Mouse (Mus musculus) adrenal gland, postnatal 4 days (tissue): ENCODE data around the gene Arid2. TPM values are rescaled to one million over a fixed set of nuclear protein-coding genes. Genes with fewer than 3 reads are reported as not detected.
"Not testable (repeated sequence)": the region's sequence is repeated elsewhere in the genome, so short reads cannot be mapped to it uniquely, and the experiment has no call there.

Source experiments
- DNase-seq, 2 experiments: peaks; one replicate each; pipeline ENCODE4 v3.0.0; 2021 to 2022; ENCODE audit warnings: low spot score in 2 of 2, mixed read lengths in 2 of 2
- microRNA-seq: library from miRNA; unstranded; fragments of <30 nt; microRNA quantifications from one replicate; pipeline ENCODE4 v1.2.0, GENCODE M21; 2021
- total RNA-seq, 2 experiments: library from RNA; stranded (reverse); gene quantifications; 2 replicates each; pipeline ENCODE4 v1.2.3; 2021

Arid2 gene
- total RNA-seq, 2 experiments from 2014 or later: 63.6 to 69.3 TPM

DNA sequence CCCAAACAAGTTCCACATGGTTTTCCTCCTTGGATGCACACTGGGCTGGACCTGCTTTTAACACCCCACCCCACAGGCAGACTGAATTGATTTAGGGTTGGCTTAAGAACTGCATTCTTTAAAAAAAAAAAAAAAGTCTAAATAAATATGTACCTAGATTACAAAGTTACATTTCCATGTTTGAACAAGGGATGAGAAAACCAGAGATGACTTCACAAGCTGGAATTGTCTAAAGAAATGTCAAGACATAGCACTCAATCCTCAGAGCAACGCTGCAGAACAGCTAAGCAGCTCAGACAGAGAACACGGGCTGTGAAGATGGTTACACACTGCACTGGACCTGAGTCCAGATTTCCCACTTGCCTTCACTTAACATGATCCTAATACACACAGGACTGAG is 119.8 kb downstream of the Arid2 start:
- DNase-seq: no peak

DNA sequence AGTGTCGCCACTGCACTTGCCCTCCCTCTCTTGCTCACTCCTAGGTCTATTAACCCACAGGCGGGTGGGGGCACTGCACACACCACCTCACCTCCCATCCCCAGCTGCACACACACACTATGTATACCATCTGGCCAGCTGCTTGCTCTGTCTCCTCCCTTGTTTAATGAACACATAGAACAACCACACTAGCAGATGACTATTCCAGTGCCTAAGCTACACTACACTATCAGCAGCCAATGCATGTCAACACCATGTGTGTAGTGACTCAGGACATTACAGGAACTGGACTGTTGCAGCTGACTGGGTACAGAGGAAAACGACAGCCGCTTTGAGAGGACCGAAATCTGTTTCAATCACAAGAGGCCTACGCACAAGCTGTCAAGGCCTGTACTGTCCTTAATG is 121.4 kb downstream of the Arid2 start:
- no peak for DNase-seq

DNA sequence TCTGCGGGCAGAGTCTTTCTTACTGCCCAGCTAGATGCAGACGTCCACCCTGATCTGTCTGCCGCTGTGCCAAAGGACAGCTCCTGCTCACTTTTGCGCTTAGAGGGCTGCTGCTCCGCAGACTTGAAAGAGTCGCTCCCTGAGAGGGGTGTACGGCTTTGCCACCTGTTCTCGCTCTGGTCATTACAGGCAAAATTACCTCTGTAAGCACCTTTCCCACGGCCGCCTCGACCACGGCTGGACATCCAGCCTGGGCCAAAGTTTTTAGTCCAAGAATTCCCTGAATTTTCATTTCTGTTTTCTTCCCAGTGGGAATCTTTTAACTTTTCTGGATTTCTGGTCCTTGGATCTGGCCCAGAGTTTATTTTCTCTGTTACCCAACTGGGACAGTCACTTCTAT is 130.8 kb downstream of the Arid2 start:
- no peak for DNase-seq

DNA sequence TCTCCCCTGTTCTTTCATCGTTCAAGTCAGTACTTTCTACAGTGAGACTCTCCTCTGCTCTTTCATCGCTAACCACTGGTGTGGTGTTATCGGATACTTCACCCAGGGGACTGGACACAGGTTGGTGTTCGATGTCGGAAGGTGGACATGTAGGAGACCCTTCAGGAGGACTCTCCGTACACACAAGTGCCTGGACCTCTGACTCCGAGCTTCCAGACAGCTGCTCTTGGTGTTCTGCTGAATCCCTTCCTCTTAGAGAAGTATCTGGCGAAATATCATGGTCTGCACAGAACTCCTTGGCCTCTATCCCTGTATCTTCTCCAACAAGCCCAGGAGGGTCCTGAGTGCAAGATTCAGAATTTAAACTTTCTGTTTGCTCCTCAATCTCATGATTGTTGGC is 132.6 kb downstream of the Arid2 start:
- DNase-seq: no peak

DNA sequence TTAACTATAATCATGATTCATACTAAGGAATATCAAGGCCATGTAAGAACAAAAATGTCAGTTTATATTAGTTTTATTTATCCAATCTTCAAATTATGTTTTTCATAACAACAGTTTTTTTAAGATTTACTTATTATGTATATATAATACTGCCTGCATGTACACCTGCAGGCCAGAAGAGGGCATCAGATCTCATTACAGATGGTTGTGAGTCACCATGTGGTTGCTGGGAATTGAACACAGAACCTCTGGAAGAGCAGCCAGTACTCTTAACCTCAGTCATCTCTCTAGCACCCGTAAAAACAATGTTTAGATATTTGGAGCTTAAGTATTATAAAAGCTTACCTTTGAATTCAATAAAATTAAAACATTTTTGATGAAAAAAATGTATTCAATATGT is 146.9 kb downstream of the Arid2 start:
- no peak for DNase-seq

DNA sequence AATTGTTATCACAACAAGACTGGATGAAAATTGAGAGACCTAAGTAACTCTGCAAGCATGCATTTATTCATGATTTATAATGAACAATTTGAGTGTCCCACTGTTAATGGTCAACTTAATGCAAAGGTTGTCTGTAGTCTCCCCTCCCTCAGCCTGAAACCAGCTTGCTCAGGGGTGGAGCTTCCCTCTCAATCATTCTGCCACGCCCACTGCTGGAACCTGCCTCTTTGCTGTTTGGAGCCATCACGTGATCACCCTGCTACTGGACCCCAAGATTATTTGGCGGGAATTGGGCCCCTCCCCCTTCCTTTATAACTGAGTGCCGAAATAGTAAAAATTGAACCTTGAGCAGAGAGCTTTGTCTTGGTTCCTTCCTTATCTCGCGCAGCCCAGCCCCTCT is 154.2 kb downstream of the Arid2 start:
- not testable (repeated sequence) for DNase-seq

DNA sequence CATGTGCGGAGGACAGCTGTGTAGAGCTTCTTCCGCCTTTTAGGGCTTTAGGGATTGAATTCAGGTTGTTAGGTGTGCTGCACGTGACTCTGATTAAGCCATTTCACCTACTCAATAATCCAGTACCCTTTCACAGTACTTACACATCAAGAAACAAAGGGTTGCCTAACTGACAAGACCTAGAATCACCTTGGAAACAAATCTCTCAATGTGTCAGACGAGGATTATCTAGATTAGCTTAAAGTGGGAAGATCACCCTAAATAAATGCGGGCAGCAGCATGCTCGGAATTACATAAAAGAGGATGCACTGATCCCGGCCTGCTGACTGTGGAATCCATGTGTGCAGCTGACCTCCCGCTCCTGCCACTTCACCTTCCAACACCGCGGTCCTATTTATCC is 159.5 kb downstream of the Arid2 start:
- DNase-seq: no peak

DNA sequence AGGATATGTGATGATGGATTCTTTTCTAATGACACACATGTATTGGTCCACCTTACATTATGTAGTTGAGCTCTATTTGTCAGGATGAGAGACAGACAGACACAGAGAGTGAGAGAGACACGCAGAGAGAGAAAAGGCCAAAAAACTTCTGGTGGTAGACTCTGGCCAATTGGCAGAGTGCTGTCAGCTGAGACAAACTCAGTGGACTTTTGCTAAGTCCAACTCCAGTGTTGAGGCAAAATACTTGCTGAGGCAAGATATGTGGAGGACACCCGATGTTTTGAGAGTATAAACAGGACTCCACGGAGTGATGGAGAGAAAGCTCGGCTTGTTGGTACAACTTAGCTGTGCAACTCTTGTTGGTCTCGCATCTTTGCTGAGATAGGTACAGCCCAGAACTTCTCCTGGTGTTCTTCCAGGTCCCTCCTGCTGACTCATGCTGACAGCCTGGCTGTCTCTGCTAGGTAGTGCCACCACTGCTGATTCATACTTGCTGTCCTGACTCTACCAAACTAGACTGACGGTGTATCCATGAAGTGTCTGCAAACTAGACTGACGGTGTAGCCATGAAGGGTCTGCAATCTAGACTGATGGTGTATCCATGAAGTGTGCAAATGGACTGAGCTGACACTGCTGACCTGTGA is 161.5 kb downstream of the Arid2 start:
- no peak for DNase-seq

DNA sequence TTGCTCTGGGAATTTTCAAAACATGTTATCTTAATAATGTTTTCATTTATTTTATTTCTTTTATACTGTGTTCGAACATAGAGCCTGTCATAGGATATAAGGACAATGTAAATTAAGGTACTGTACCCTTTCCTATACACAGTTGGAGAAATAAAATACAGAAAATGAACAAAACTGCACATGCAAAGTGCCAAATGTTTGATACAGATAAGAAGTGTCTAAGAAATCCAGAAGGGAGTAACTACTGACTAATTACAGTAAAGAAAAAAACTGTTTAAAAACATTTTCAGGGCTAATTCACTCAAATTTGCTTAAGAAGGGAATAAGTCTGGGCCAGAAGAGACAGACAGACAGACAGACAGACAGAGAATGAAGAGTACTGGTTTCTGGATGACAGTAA is 166.0 kb downstream of the Arid2 start:
- no peak for DNase-seq

Small RNAs within 50 kb of the gene (microRNA-seq; reads per million reads assigned to microRNA genes)
- not detected for gene Gm25397

Other genes starting within 250 kb of the Arid2 start
- 100 to 1,000 TPM; 105 to 109 TPM for gene Scaf11, start 173.3 kb downstream of the Arid2 start, total RNA-seq